Mouse (Mus musculus) cerebellum, adult (tissue): ENCODE data around the gene H2-DMb2.

Source experiments
- ATAC-seq: cut with Nextera tagmentation; 2 replicates; pipeline ENCODE4 v1.9.2; 2017; ENCODE audit warnings: mild to moderate bottlenecking, moderate library complexity, mixed read lengths; ENCODE audit not compliant: insufficient number of reproducible peaks, low FRiP score, low TSS enrichment

H2-DMb2 gene

DNA sequence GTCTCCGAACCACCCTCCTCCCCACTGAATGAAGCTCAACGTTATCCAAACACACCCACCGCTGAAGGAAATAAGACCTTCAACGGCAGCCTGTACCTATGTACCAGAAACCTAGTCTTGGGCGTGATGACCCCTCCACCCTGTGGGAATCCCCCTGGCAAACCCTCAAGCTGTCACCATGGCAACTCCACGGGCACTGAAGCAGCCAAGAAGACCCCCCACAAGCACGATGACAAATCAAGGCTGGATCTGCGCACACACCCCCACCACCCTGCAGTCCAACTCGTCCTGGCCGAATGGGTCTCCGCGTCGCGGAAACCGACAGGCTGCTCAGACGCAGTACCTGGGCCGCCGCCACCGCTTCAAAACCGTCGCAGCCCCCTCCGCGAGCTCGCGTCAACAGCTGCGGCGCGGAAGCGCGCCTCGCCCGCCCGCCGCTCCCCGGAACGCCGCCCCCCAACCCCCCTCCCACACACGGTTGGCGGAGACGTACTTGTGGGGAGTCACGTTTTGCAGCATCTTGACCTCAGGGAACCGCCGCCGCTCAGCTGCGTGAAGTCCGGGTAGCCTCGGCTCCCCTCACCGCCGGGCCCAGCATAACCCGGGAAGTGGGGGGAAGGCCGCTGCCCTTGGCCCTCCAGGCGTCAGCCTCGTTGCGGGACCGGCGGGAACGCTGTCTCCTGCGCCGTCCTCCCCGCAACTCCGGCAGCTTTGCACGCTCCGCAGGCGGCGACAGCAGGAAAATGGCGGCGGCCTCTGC is 24.8 kb upstream of the H2-DMb2 start:
- no peak for ATAC-seq

GRCm38 (mm10) chr17:34118873-34119248 is 24.2 kb upstream of the H2-DMb2 start:
- ATAC-seq = no peak

DNA sequence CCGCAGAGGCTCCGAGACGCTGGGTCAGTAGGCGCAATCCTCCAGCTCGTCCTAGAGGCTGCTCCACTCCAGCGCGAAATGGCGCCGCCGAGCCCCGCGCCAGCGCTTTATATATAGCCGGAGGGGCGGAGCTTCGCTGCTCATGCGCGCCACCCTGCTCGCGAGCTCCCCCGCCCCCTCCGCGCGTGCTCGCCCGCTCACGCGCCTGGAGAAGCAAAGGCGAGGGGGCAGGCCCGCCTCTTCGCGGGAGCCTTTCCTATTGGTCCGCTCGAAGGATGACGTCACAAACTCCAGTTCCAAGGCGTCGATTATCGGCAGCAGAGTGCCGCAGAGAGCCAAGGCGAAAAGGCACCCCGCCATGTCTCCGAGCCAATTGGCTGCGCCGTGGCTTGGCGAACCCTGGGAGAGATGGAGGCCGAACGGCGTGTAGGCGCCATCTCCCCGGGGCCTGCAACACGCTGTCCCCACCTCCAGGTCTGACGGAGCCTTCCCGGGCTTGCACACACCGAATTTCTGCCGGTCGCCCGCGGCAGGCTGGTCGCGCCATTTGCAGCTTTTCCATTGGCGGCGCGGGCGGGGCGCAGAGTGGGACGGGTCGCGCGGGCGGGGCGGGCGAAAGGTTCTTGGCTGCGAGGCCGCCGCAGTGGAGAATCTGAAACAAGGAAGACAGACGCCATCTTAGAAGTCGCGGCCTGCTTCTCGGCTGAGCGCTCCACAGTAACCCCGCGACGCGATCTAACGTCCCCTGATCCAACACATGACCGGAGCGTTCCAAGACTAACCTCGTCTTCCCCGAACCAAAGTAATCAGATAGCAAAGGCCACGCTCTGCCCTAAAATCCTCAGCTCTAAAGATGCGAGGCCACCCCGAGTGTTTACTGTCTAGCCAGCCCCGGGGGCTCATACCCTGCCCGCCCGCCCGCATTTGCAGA is 23.6 kb upstream of the H2-DMb2 start, which contains the start of gene H2-DMa:
Gene H2-DMa (plus strand): TSS at position 293 of the 931 bp plus-strand sequence.
- peak; percentile 54 for ATAC-seq

DNA sequence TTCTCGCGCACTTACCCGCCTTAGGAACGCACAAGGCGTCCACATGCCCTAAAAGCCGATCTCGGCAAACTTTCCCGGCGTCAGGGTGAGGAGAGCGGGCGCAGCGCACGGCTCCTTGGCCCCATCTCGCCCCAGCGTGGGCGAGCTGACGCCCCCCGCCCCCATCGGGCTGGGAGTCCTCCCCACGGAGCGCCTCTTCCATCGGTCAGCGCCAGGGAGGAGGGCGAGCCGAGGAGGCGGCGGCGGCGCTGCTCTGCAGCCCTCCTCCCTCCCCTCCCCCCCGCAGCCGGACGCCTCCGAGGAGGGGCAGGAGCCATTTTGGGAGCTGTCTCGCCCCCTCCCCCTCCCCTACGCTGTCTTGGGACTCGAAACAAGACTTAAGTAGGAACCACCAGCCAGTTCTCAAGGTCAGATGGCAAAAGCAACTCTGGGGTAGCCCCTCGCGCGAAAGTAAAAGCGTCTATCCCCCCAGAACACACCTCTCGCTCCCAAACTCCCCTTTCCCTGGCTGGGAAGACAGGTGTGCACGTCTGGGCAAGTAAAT is 22.9 kb upstream of the H2-DMb2 start:
- no peak for ATAC-seq

DNA sequence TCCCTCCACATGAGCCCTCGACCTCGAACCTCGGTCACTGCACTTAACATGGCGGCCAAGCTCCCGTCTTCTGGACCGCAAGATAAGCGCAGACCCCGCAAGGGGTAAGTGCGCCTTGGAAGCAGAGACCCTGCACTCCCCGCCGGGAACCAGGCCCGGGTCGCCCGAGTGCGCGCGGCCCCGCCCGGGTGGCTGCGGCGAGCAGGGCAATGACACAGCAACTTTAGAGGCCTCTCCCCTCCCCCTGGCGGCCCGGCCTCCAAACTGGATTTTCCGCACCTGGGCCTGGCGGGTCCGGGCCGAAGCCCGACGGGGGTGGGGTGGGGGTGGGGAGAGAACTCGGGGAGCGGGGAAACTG is 22.3 kb upstream of the H2-DMb2 start:
- ATAC-seq = no peak

GRCm38 (mm10) chr17:34121172-34121878 is 21.8 kb upstream of the H2-DMb2 start:
- peak; percentile 18; the same call in 1 of the 2 replicates for ATAC-seq

DNA sequence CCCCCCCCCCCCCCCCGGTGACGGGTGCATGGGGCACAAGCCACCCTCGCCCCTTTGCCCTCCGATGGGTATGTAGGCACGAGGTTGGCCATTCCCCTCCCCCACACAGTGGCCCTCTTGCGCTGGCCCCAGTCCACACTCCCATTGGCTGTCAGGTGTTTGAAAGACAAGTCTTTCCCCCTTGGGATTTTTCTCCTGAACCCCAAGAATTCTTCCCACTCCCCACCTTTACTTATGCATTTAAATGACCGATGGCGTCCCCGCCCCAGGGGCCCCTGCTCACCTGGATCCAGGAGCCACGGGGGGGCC is 21.3 kb upstream of the H2-DMb2 start:
- ATAC-seq = no peak

- peak; percentile 37 for ATAC-seq
Measured at GRCm38 (mm10) chr17:34122188-34122984, 20.7 kb upstream of the H2-DMb2 start, which contains the start of gene Brd2. TSS of gene Brd2 (minus strand) at chr17:34122634.

DNA sequence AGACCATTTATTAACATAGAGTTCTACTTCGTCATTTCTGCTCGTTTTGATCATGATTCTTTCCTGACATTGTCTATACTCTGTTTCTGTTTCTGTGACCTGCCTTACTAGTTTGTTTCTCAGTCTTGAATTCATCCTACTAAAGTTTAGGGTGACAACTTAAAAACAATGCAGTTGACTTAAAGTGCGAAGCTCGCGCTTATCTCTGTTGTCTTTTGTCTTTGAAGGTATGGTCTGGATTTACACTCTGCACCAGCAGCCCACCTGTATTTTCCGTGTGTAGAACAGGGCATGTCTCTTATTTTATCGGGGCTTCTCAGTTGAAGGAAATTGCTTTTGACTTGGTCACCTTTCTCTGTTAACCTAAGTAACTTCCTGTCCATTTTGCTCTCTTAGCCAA is 20.0 kb upstream of the H2-DMb2 start:
- no peak for ATAC-seq

DNA sequence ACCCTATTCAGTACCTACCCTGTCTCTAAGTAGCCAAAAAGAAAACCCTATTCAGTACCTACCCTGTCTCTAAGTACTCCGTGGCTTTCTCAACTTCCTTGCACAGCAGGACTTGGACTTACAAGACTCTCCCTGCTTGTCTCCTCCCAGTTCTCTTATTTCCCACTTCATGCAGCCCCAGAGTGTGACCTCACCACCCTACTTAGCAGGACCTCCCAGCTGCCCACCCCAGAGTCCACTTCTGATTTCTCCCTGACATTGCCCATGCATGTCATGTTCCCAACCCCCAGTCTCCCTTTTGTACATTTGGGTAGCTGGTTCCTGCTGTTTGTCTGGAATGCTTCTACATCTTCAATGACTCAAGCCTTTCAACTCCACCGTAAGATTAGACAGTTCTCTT is 19.6 kb upstream of the H2-DMb2 start:
- ATAC-seq = no peak

- no peak for ATAC-seq
Measured at GRCm38 (mm10) chr17:34124649-34125048, 18.5 kb upstream of the H2-DMb2 start.

DNA sequence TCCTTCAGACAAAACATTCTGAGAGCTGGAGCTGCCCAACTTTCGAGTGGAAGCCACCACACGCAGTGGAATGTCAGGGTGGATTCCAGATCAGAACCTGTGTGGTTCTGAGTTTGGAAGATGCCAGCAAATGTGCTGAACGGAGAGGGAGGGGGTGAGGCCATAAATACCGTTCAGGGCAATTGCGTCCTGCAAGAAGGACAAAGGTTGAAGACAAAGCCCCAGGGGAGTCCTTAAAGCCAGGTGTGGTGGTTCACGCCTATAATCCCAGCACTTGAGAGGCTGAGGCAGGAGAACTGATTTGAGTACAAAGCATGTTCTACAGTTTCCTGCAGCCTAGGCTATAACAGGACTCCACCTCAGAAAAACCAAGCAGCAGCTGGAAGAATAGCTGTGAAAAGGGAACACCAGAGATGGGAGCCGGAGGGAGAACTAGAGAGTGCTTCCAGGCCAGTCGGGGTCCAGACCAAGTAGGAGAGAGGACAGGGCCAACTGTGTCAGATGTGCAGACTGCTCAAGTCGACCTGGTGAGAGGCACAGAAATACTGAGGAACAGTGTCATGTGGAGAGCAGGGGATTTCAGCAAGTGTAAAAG is 16.2 kb upstream of the H2-DMb2 start:
- ATAC-seq = no peak

DNA sequence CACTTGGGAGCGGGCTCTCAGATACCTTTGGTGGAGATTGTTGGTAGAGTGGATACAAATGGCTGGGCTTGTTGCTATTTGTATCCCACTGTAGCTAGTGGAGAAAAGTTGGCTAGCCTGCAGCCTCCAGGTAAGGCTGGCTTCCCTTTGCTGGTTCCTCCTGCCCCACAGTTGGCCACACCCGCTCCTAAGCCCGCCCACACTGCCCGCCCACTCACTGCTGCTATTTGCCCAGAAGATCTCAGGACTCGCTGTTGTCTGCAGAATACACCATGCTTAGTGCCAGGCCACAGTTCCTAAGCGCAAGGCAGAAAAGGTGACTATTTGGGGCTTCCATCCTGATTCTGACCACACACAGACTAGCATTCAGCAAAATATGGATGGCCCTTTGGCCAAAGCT is 15.6 kb upstream of the H2-DMb2 start:
- peak; percentile 60; the same call in 1 of the 2 replicates for ATAC-seq

DNA sequence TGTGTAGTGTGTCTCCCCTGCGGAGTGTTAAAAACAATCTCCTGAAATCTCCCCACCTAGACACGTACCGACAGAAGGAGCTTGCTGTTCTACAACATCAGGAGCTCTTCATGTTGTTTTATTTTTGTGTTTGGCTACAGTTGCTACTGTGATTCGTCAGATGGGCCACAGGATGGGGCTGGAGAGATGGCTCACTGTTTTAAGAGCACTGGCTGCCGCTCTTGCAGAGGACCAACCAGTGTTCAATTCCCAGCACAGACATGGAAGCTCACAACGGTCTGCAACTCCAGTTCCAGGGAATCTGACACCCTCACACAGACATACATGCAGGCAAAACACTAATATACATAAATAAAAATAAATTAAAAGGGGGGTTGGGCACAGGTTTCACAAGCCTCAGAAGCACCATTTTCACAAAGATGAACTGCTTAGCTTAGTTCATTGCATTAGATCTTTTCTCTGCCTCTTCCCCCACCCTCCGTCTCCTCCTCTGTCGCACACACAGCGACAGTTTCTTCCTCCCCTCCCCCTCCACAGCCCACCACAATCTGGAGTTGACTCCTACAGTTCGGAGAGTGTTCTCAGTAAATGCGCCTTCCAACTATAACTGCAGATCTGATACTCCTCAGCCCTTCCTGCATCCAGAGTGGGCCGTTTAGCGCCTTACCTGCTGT is 14.7 kb upstream of the H2-DMb2 start:
- no peak for ATAC-seq

DNA sequence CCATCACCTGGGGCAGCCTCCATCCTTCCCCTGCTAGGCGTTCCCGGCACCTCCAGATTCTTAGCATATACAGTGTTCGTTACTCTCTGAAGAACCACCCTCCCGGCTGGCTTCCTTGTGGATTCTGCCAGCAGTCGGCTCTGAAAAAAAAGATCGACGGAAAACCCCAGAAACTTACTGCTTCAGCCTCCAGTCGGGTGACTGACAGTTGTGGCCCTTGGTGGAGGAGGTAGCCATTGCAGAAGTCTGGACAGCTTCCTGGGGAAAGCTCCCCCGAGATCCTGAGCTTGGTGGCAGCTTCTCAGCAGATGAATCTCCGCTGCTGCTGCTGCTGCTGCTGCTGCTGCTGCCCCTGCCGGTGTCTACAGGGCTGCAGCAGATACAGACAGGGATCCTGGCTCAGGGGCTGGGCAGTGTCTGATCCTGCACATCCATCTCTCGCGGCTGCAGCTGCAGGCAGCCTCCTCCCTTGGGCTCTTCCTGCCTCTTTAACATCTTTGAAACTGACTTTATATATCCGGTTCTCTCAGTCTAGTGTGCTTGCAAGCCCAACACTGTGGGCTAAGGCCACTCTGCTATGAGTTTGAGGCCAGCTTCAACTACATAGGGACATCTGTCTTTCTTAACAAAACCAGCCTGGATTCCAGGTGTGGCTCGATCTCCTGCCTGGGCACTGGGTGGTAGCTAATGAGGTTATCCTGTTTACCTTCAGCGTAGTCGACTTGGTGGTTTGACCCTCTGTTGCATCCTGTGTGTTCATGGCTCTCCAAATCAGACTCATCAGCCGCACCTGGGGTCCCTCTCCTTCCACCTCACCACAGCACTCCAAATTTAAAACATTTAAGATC is 13.9 kb upstream of the H2-DMb2 start:
- no peak for ATAC-seq

- no peak for ATAC-seq
Measured at GRCm38 (mm10) chr17:34130073-34130947, 12.8 kb upstream of the H2-DMb2 start.

GRCm38 (mm10) chr17:34131911-34132310 is 11.2 kb upstream of the H2-DMb2 start:
- ATAC-seq = no peak
